Mouse (Mus musculus): ENCODE measurements around the gene Mrtfb.

Gene Mrtfb

GRCm38 (mm10) chr16:13409530-13410163, 153.4 kb downstream of the Mrtfb start:
- DNase-seq = peak; percentile 23 to 46

GRCm38 (mm10) chr16:13410760-13411159, 154.5 kb downstream of the Mrtfb start:
- no peak for DNase-seq

- DNase-seq = no peak
Measured at GRCm38 (mm10) chr16:13411531-13411930, 155.2 kb downstream of the Mrtfb start.

- no peak for DNase-seq
Measured at GRCm38 (mm10) chr16:13414566-13414965, 158.3 kb downstream of the Mrtfb start.

GRCm38 (mm10) chr16:13414972-13415371, 158.7 kb downstream of the Mrtfb start:
- DNase-seq = no peak

GRCm38 (mm10) chr16:13415465-13415864, 159.2 kb downstream of the Mrtfb start:
- DNase-seq = no peak

GRCm38 (mm10) chr16:13416465-13416864, 160.2 kb downstream of the Mrtfb start:
- peak; percentile 20 to 27 for DNase-seq

GRCm38 (mm10) chr16:13417904-13418303, 161.6 kb downstream of the Mrtfb start:
- no peak for DNase-seq

GRCm38 (mm10) chr16:13419752-13420151, 163.5 kb downstream of the Mrtfb start:
- DNase-seq = no peak

GRCm38 (mm10) chr16:13422522-13422921, 166.2 kb downstream of the Mrtfb start:
- DNase-seq = no peak

GRCm38 (mm10) chr16:13423587-13424355, 167.5 kb downstream of the Mrtfb start:
- no peak for DNase-seq

- DNase-seq = no peak
Measured at GRCm38 (mm10) chr16:13425804-13426203, 169.5 kb downstream of the Mrtfb start.

- DNase-seq = no peak
Measured at GRCm38 (mm10) chr16:13426831-13427589, 170.7 kb downstream of the Mrtfb start.

- no peak for DNase-seq
Measured at GRCm38 (mm10) chr16:13428077-13428476, 171.8 kb downstream of the Mrtfb start.

GRCm38 (mm10) chr16:13428806-13429205, 172.5 kb downstream of the Mrtfb start:
- no peak for DNase-seq

GRCm38 (mm10) chr16:13429921-13430606, 173.8 kb downstream of the Mrtfb start:
- no peak for DNase-seq

- no peak for DNase-seq
Measured at GRCm38 (mm10) chr16:13430940-13431339, 174.7 kb downstream of the Mrtfb start.

- DNase-seq = no peak
Measured at GRCm38 (mm10) chr16:13435627-13436026, 179.3 kb downstream of the Mrtfb start.

- peak; percentile 95 to 97 for DNase-seq
Measured at GRCm38 (mm10) chr16:13437037-13437769, 180.9 kb downstream of the Mrtfb start.

- DNase-seq = peak in 1 of 2 experiments; percentile 42
Measured at GRCm38 (mm10) chr16:13437770-13438372, 181.6 kb downstream of the Mrtfb start.

GRCm38 (mm10) chr16:13440468-13440867, 184.2 kb downstream of the Mrtfb start:
- DNase-seq = peak in 1 of 2 experiments; percentile 52

- no peak for DNase-seq
Measured at GRCm38 (mm10) chr16:13443764-13444163, 187.5 kb downstream of the Mrtfb start.
